Mouse (Mus musculus): ENCODE data around the gene Brd1. TPM values are rescaled to one million over a fixed set of nuclear protein-coding genes. Genes with fewer than 3 reads are reported as not detected.
A peak's percentile ranks its signal among the peaks of the same experiment; 100 is the strongest.
"Not testable (repeated sequence)": the region's sequence is repeated elsewhere in the genome, so short reads cannot be mapped to it uniquely, and the experiment has no call there.

Gene Brd1
- polyA plus RNA-seq, 1 experiment from 2014 or later, result 19.1 TPM

- ATAC-seq (ENCODE audit: low FRiP score, low TSS enrichment), result peak; percentile 80; the same call in 1 of the 2 replicates
- 0 out of 2 replicates have a peak, but pooled peaks cover 3% of the 10 kb centered on the region for H3K36me3 ChIP-seq (ENCODE audit: insufficient read depth, low read length)
- no peaks in the 10 kb centered on the region for H3K9me3 ChIP-seq (ENCODE audit: low read length)
- no peaks in the 10 kb centered on the region for H3K27me3 ChIP-seq (ENCODE audit: insufficient read depth, low read length)
- H3K9ac ChIP-seq (replicated peaks; ENCODE audit: low read length), result peak within 1 kb of the TSS; percentile 93
- WGBS, result under 1% methylated on average over 64 of the region's 119 CpGs
- H3K4me1 ChIP-seq (ENCODE audit: insufficient read depth, low read length), result peaks cover 20% of the 10 kb centered on the region
- peak within 1 kb of the TSS; percentile 81 for H3K4me2 ChIP-seq (replicated peaks; ENCODE audit: low read depth, low read length)
- peak within 1 kb of the TSS; percentile 94 for H3K27ac ChIP-seq (ENCODE audit: low read length)
- H3K4me3 ChIP-seq (ENCODE audit: low read length), result peak within 1 kb of the TSS; percentile 86
Observed at GRCm38 (mm10) chr15:88751564-88752402, 17.8 kb upstream of the Brd1 start, which contains the start of gene Zbed4. Gene Zbed4 (plus strand): TSS chr15:88751660.

DNA sequence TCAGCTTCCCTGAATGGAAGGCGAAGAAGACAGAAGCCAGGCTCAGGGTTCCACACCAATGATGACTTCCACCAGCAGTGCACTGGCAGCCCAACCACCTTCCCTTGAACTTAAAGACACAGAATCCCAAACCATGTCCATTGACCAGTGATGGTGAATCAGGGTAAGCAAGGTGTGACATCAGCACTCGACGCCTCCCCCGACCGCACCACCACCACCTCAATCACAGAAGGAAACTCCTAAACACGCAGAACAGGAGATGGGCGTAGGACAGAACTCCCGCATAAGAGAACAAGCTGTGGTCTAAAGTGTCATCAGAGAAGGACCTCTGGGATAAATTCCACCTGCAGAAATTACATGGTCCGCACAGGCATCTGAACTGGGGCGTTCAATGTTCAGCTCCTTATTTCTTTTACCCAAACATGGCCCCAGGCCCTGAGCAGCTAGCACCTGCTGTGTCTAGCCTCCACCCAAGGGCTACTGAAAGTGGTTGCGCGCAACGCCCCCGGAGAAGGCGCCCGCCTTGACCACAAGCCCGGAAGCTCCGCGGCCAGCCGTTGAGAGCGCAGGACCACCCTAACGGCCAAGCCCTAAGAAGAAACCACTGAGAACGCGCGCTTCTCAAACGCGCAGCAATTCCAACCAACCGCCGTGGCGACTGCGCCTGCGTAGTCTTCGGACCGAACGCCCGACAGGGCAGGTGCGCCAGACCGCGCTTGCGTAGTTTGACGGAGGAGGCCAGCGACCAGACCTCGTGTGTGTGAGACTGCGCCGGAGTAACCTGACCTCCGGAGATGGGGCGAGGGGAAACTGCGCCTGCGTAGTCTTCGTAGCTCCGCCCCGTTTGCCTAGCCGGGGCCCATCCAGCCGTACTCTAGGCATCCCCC, 16.9 kb upstream of the Brd1 start:
- WGBS, result 7% methylated on average over 54 of the region's 54 CpGs
- H3K9me3 ChIP-seq (ENCODE audit: low read length), result no peaks in the 10 kb centered on the region
- H3K36me3 ChIP-seq (ENCODE audit: insufficient read depth, low read length), result 0 out of 2 replicates have a peak, but pooled peaks cover 3% of the 10 kb centered on the region
- H3K27ac ChIP-seq (ENCODE audit: low read length), result peak overlapping the region; percentile 94
- peak overlapping the region; percentile 81 for H3K4me2 ChIP-seq (replicated peaks; ENCODE audit: low read depth, low read length)
- H3K27me3 ChIP-seq (ENCODE audit: insufficient read depth, low read length), result no peaks in the 10 kb centered on the region
- H3K4me1 ChIP-seq (ENCODE audit: insufficient read depth, low read length), result peaks cover 20% of the 10 kb centered on the region
- H3K9ac ChIP-seq (replicated peaks; ENCODE audit: low read length), result peak overlapping the region; percentile 69
- H3K4me3 ChIP-seq (ENCODE audit: low read length), result peak overlapping the region; percentile 86
- ATAC-seq (ENCODE audit: low FRiP score, low TSS enrichment), result peak; percentile 98

GRCm38 (mm10) chr15:88750032-88750431, 16.0 kb upstream of the Brd1 start:
- Histone ChIP-seq H3K4me1 (ENCODE audit: insufficient read depth, low read length) (peaks cover 20% of the 10 kb centered on the region), H3K4me3 (ENCODE audit: low read length) (no peak overlapping the region), H3K9me3 (ENCODE audit: low read length) (no peaks in the 10 kb centered on the region), H3K36me3 (ENCODE audit: insufficient read depth, low read length) (0 out of 2 replicates have a peak, but pooled peaks cover 3% of the 10 kb centered on the region), H3K27me3 (ENCODE audit: insufficient read depth, low read length) (no peaks in the 10 kb centered on the region), H3K4me2 (replicated peaks; ENCODE audit: low read depth, low read length) (no peak overlapping the region), H3K27ac (ENCODE audit: low read length) (no peak overlapping the region), H3K9ac (replicated peaks; ENCODE audit: low read length) (no peak overlapping the region)
- 89% methylated on average over 10 of the region's 10 CpGs for WGBS
- no peak for ATAC-seq (ENCODE audit: low FRiP score, low TSS enrichment)

DNA sequence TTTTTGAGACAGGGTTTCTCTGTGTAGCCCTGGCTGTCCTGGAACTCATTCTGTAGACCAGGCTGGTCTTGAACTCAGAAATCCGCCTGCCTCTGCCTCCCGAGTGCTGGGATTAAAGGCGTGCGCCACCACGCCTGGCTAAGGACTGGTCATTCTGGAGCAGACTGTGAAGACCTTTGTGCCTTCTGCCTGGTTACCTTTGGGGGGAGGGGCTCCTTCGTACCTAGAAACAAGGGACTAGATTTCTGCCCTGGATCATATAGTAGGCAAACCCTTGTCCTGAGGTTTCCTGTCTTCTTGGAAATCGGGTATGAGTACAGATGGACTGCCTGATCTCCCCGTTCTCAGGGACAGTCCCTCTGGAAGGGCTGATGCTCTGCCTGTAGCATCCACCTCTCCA, 15.6 kb upstream of the Brd1 start:
- WGBS, result 86% methylated on average over 8 of the region's 8 CpGs
- H3K9ac ChIP-seq (replicated peaks; ENCODE audit: low read length); H3K36me3 ChIP-seq (ENCODE audit: insufficient read depth, low read length); H3K4me3 ChIP-seq (ENCODE audit: low read length); H3K9me3 ChIP-seq (ENCODE audit: low read length); H3K27ac ChIP-seq (ENCODE audit: low read length); ATAC-seq (ENCODE audit: low FRiP score, low TSS enrichment); H3K27me3 ChIP-seq (ENCODE audit: insufficient read depth, low read length); H3K4me2 ChIP-seq (replicated peaks; ENCODE audit: low read depth, low read length): not testable (repeated sequence)
- peaks cover 20% of the 10 kb centered on the region for H3K4me1 ChIP-seq (ENCODE audit: insufficient read depth, low read length)

DNA sequence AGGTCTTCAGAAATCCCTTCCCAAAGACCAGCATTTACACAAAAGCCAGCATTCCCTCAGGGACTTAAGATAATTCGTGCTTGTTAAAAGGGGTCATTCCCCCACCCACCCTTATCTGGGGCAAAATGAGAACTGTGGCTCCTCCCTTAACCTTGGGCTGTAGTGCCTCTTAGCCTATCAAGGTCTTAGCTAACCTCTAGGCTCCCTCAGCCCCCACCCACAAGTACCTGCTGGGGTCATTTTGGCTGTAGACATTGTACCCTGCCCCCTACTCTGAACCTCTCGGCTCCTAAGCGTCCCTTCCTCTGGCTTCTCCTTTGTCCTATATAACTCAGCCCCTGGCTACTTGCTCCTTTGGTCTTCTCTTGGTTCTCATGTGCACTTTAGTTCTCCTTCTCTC, 11.9 kb upstream of the Brd1 start:
- H3K27me3 ChIP-seq (ENCODE audit: insufficient read depth, low read length), result no peaks in the 10 kb centered on the region
- no peak overlapping the region for H3K27ac ChIP-seq (ENCODE audit: low read length)
- no peaks in the 10 kb centered on the region for H3K36me3 ChIP-seq (ENCODE audit: insufficient read depth, low read length)
- H3K4me2 ChIP-seq (replicated peaks; ENCODE audit: low read depth, low read length), result no peak overlapping the region
- no peak overlapping the region for H3K9ac ChIP-seq (replicated peaks; ENCODE audit: low read length)
- H3K9me3 ChIP-seq (ENCODE audit: low read length), result no peaks in the 10 kb centered on the region
- peaks cover 7% of the 10 kb centered on the region for H3K4me1 ChIP-seq (ENCODE audit: insufficient read depth, low read length)
- WGBS, result 48% methylated on average over 3 of the region's 3 CpGs
- no peak for ATAC-seq (ENCODE audit: low FRiP score, low TSS enrichment)
- no peak overlapping the region for H3K4me3 ChIP-seq (ENCODE audit: low read length)

DNA sequence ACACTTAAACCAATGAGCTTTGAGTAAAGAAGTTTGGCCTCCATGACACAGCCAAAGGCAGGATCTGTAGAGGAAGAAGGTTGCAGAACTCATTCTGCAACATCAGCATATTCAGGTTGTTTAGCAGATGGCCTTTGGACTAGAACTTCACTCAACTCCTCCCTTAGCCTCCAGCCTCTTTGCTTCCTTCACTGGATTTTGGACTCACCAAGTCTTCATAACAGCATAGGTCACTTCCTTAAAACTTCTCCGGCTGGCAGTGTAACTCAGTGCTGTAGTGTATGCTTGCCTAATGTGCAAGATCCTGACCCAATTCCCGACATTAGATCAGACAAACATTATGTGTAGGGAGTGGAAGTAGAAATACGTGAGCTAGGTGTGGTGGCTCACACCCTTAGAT, 11.3 kb upstream of the Brd1 start:
- Histone ChIP-seq H3K27ac (ENCODE audit: low read length) (no peak overlapping the region), H3K4me3 (ENCODE audit: low read length) (no peak overlapping the region), H3K4me1 (ENCODE audit: insufficient read depth, low read length) (peaks cover 3% of the 10 kb centered on the region; the same call in 1 of the 2 replicates), H3K4me2 (replicated peaks; ENCODE audit: low read depth, low read length) (no peak overlapping the region), H3K27me3 (ENCODE audit: insufficient read depth, low read length) (no peaks in the 10 kb centered on the region), H3K36me3 (ENCODE audit: insufficient read depth, low read length) (no peaks in the 10 kb centered on the region), H3K9ac (replicated peaks; ENCODE audit: low read length) (no peak overlapping the region), H3K9me3 (ENCODE audit: low read length) (no peaks in the 10 kb centered on the region)
- 84% methylated on average over 3 of the region's 3 CpGs for WGBS
- ATAC-seq (ENCODE audit: low FRiP score, low TSS enrichment), result no peak

GRCm38 (mm10) chr15:88743371-88743770, 9.3 kb upstream of the Brd1 start:
- not testable (repeated sequence) for ATAC-seq (ENCODE audit: low FRiP score, low TSS enrichment); H3K4me3 ChIP-seq (ENCODE audit: low read length); H3K4me2 ChIP-seq (replicated peaks; ENCODE audit: low read depth, low read length); H3K27me3 ChIP-seq (ENCODE audit: insufficient read depth, low read length); H3K27ac ChIP-seq (ENCODE audit: low read length); H3K36me3 ChIP-seq (ENCODE audit: insufficient read depth, low read length); H3K9ac ChIP-seq (replicated peaks; ENCODE audit: low read length); H3K9me3 ChIP-seq (ENCODE audit: low read length)
- WGBS, result 90% methylated on average over 5 of the region's 5 CpGs
- H3K4me1 ChIP-seq (ENCODE audit: insufficient read depth, low read length), result peaks cover 11% of the 10 kb centered on the region; the same call in 1 of the 2 replicates

DNA sequence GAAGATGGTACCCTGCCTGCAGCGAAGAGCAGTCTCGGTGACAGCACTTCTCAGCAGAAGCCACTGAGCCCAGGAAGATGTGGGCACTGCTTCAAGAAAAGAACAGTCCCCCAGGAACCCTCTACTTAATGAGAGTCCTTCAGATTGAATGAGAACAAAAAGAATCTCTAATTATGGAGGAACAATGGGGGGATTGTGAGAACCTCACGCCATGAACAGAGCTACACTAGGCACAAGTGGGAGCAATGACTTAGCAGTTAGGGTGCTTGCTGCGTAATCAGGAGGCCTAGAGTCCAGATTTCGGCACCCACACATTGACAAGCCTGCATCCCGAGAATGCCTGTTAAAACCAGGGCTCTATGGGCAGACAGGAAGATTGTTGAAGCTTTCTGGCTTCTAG, 7.3 kb upstream of the Brd1 start:
- H3K4me1 ChIP-seq (ENCODE audit: insufficient read depth, low read length), result peaks cover 11% of the 10 kb centered on the region; the same call in 1 of the 2 replicates
- H3K36me3 ChIP-seq (ENCODE audit: insufficient read depth, low read length), result no peaks in the 10 kb centered on the region
- H3K27ac ChIP-seq (ENCODE audit: low read length), result no peak overlapping the region
- 83% methylated on average over 6 of the region's 6 CpGs for WGBS
- H3K4me2 ChIP-seq (replicated peaks; ENCODE audit: low read depth, low read length), result no peak overlapping the region
- H3K4me3 ChIP-seq (ENCODE audit: low read length), result no peak overlapping the region
- H3K9me3 ChIP-seq (ENCODE audit: low read length), result no peaks in the 10 kb centered on the region
- no peak for ATAC-seq (ENCODE audit: low FRiP score, low TSS enrichment)
- H3K9ac ChIP-seq (replicated peaks; ENCODE audit: low read length), result no peak overlapping the region
- H3K27me3 ChIP-seq (ENCODE audit: insufficient read depth, low read length), result no peaks in the 10 kb centered on the region

DNA sequence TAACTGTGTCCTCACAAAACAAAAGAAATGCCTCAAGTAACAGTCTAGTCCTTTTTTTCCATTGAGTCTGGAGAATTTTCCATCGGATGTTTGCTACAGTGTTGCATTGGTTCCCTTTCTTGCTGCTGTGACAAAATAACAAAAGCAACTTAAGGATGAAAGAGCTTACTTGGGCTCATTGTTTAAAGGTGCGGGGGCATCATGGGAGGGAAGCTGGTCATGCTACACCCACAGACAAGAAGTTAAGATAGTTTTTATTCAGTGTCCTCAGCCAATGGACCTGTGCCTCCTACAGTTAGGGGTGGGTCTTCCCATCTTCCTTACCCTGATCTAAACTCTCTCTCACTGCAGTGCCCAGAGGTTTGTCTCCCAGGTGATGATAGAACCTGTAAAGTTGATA, 4.4 kb upstream of the Brd1 start:
- Histone ChIP-seq H3K27me3 (ENCODE audit: insufficient read depth, low read length) (no peaks in the 10 kb centered on the region), H3K9me3 (ENCODE audit: low read length) (no peaks in the 10 kb centered on the region), H3K4me1 (ENCODE audit: insufficient read depth, low read length) (peaks cover 17% of the 10 kb centered on the region), H3K36me3 (ENCODE audit: insufficient read depth, low read length) (no peaks in the 10 kb centered on the region), H3K4me3 (ENCODE audit: low read length) (no peak overlapping the region), H3K4me2 (replicated peaks; ENCODE audit: low read depth, low read length) (no peak overlapping the region), H3K27ac (ENCODE audit: low read length) (no peak overlapping the region), H3K9ac (replicated peaks; ENCODE audit: low read length) (no peak overlapping the region)
- 79% methylated on average over 2 of the region's 2 CpGs for WGBS
- no peak for ATAC-seq (ENCODE audit: low FRiP score, low TSS enrichment)

All from kidney, embryonic 16.5 days (tissue).